Mouse (Mus musculus): ENCODE results near the gene Rab5if. TPM values are rescaled to one million over a fixed set of nuclear protein-coding genes. Genes with fewer than 3 reads are reported as not detected.
"Not testable (repeated sequence)": the region's sequence is repeated elsewhere in the genome, so short reads cannot be mapped to it uniquely, and the experiment has no call there.

Rab5if gene
- total RNA-seq, 2 experiments from 2014 or later = 223 to 330 TPM

GRCm38 (mm10) chr2:156886084-156886631, 23.2 kb downstream of the Rab5if start:
- no peak for DNase-seq (ENCODE audit: low spot score in 2 of 2)

- no peak for DNase-seq (ENCODE audit: low spot score in 2 of 2)
These were observed 24.1 kb downstream of the Rab5if start, which contains the start of gene Sla2 for GRCm38 (mm10) chr2:156887017-156887416. Sla2 (minus strand) TSS chr2:156887192.

- no peak for DNase-seq (ENCODE audit: low spot score in 2 of 2)
These were observed 25.6 kb downstream of the Rab5if start for GRCm38 (mm10) chr2:156888490-156888889.

- DNase-seq (ENCODE audit: low spot score in 2 of 2) = no peak
These were observed 29.3 kb downstream of the Rab5if start for GRCm38 (mm10) chr2:156892240-156892639.

- no peak for DNase-seq (ENCODE audit: low spot score in 2 of 2)
These were observed 29.9 kb downstream of the Rab5if start for GRCm38 (mm10) chr2:156892821-156893220.

- DNase-seq (ENCODE audit: low spot score in 2 of 2) = no peak
These were observed 31.8 kb downstream of the Rab5if start for GRCm38 (mm10) chr2:156894496-156895265.

GRCm38 (mm10) chr2:156896384-156896914, 33.5 kb downstream of the Rab5if start:
- no peak for DNase-seq (ENCODE audit: low spot score in 2 of 2)

- DNase-seq (ENCODE audit: low spot score in 2 of 2) = no peak
These were observed 34.1 kb downstream of the Rab5if start for GRCm38 (mm10) chr2:156897034-156897433.

- DNase-seq (ENCODE audit: low spot score in 2 of 2) = no peak
These were observed 35.4 kb downstream of the Rab5if start for GRCm38 (mm10) chr2:156898374-156898773.

- DNase-seq (ENCODE audit: low spot score in 2 of 2) = no peak
These were observed 36.3 kb downstream of the Rab5if start for GRCm38 (mm10) chr2:156899184-156899583.

- DNase-seq (ENCODE audit: low spot score in 2 of 2) = no peak
These were observed 38.4 kb downstream of the Rab5if start for GRCm38 (mm10) chr2:156901344-156901743.

- no peak for DNase-seq (ENCODE audit: low spot score in 2 of 2)
These were observed 39.0 kb downstream of the Rab5if start for GRCm38 (mm10) chr2:156901883-156902282.

GRCm38 (mm10) chr2:156902411-156902810, 39.5 kb downstream of the Rab5if start:
- DNase-seq (ENCODE audit: low spot score in 2 of 2) = not testable (repeated sequence)

GRCm38 (mm10) chr2:156903367-156903766, 40.4 kb downstream of the Rab5if start:
- no peak for DNase-seq (ENCODE audit: low spot score in 2 of 2)

GRCm38 (mm10) chr2:156904976-156905717, 42.2 kb downstream of the Rab5if start:
- peak; percentile 40 to 60 for DNase-seq (ENCODE audit: low spot score in 2 of 2)

- DNase-seq (ENCODE audit: low spot score in 2 of 2) = not testable (repeated sequence)
These were observed 43.0 kb downstream of the Rab5if start for GRCm38 (mm10) chr2:156905931-156906330.

GRCm38 (mm10) chr2:156913191-156913590, 50.3 kb downstream of the Rab5if start:
- DNase-seq (ENCODE audit: low spot score in 2 of 2) = no peak

GRCm38 (mm10) chr2:156915559-156915958, 52.6 kb downstream of the Rab5if start:
- no peak for DNase-seq (ENCODE audit: low spot score in 2 of 2)

- DNase-seq (ENCODE audit: low spot score in 2 of 2) = no peak
These were observed 53.6 kb downstream of the Rab5if start for GRCm38 (mm10) chr2:156916419-156917125.

- no peak for DNase-seq (ENCODE audit: low spot score in 2 of 2)
These were observed 55.6 kb downstream of the Rab5if start for GRCm38 (mm10) chr2:156918562-156918961.

- not testable (repeated sequence) for DNase-seq (ENCODE audit: low spot score in 2 of 2)
These were observed 56.3 kb downstream of the Rab5if start for GRCm38 (mm10) chr2:156919191-156919590.
